Mouse (Mus musculus): ENCODE measurements around the gene Pdzph1. TPM values are rescaled to one million over a fixed set of nuclear protein-coding genes. Genes with fewer than 3 reads are reported as not detected.

Pdzph1 gene
- polyA plus RNA-seq, 1 experiment, result not detected

GRCm38 (mm10) chr17:59018666-59019065, 27.5 kb upstream of the Pdzph1 start:
- Histone ChIP-seq H3K79me3 (ENCODE audit: low read depth) (no peaks in the 10 kb centered on the region), H3K79me2 (ENCODE audit: control insufficient read depth, insufficient read depth) (no peaks in the 10 kb centered on the region), H3K4me3 (ENCODE audit: insufficient read depth, poor library complexity, severe bottlenecking) (no peak overlapping the region), H3ac (ENCODE audit: control insufficient read depth, insufficient read length, low read depth) (no peak overlapping the region), H3K36me3 (ENCODE audit: control insufficient read depth, insufficient read depth) (no peaks in the 10 kb centered on the region), H3K27me3 (ENCODE audit: control insufficient read depth, insufficient read depth, insufficient read length) (no peaks in the 10 kb centered on the region)
- no peak for TF ChIP-seq MYOD1 (IDR thresholded peaks at IDR 0.05; ENCODE audit: control insufficient read depth, insufficient read length, low read depth)
- no peak for TF ChIP-seq CTCF (IDR thresholded peaks at IDR 0.05; ENCODE audit: control insufficient read depth, insufficient read depth, insufficient read length)

GRCm38 (mm10) chr17:59013091-59013459, 21.9 kb upstream of the Pdzph1 start, which contains the start of gene Nudt12:
Gene Nudt12, minus strand, starts transcription at chr17:59013372.
- H3K36me3 ChIP-seq (ENCODE audit: control insufficient read depth, insufficient read depth), result no peaks in the 10 kb centered on the region
- H3K4me3 ChIP-seq (ENCODE audit: insufficient read depth, poor library complexity, severe bottlenecking), result peak within 1 kb of the TSS; percentile 18
- H3K79me3 ChIP-seq (ENCODE audit: low read depth), result no peaks in the 10 kb centered on the region
- TF ChIP-seq CEBPB (IDR thresholded peaks at IDR 0.05; ENCODE audit: low read depth) (no peak), MYOD1 (IDR thresholded peaks at IDR 0.05; ENCODE audit: control insufficient read depth, insufficient read length, low read depth) (no peak), MAX (IDR thresholded peaks at IDR 0.05) (no peak), MYOG (IDR thresholded peaks at IDR 0.05; ENCODE audit: control insufficient read depth, extremely low read depth, insufficient read length) (no peak), FOSL1 (IDR thresholded peaks at IDR 0.05; ENCODE audit: insufficient read depth, low read length, poor library complexity, severe bottlenecking) (no peak), CTCF (IDR thresholded peaks at IDR 0.05; ENCODE audit: control insufficient read depth, insufficient read depth, insufficient read length) (no peak), USF1 (IDR thresholded peaks at IDR 0.05; ENCODE audit: low read depth) (no peak)
- peak within 1 kb of the TSS; percentile 73 for H3ac ChIP-seq (ENCODE audit: control insufficient read depth, insufficient read length, low read depth)
- no peaks in the 10 kb centered on the region for H3K27me3 ChIP-seq (ENCODE audit: control insufficient read depth, insufficient read depth, insufficient read length)
- H3K79me2 ChIP-seq (ENCODE audit: control insufficient read depth, insufficient read depth), result no peaks in the 10 kb centered on the region

DNA sequence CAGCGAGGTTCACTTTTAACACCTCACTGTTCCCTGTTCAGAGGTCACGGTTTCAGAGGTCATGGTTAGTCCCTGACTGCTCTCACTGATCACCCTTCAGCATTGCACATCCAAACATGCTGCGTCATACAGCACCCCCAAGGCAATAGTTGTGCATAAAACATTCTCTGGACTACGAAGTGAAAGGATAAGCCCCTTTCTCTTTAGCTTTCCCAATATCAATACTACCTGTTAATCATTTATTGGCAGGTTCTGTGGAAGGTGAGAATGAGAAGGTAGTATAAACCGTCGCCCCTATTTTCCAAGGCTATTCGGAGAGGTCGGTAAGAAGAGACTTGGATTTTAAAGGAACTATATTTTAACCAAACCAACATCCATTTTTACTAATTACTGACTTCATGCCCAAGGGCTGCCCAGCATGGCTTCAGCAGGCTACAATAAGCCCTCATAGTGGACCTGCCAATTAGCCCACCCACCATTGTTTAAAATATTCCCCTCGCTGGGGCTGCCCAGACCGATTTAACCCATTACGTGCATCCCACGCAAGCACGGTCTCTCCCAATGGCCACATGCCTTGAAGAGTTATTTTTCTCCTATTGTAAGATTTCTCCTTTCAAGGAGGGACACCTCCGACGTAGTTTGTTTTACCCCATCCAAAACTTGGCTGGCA, 21.4 kb upstream of the Pdzph1 start:
- Histone ChIP-seq H3K27me3 (ENCODE audit: control insufficient read depth, insufficient read depth, insufficient read length) (no peaks in the 10 kb centered on the region), H3ac (ENCODE audit: control insufficient read depth, insufficient read length, low read depth) (peak overlapping the region; percentile 73), H3K79me3 (ENCODE audit: low read depth) (no peaks in the 10 kb centered on the region), H3K79me2 (ENCODE audit: control insufficient read depth, insufficient read depth) (no peaks in the 10 kb centered on the region), H3K36me3 (ENCODE audit: control insufficient read depth, insufficient read depth) (no peaks in the 10 kb centered on the region), H3K4me3 (ENCODE audit: insufficient read depth, poor library complexity, severe bottlenecking) (peak overlapping the region; percentile 18)
- no peak for TF ChIP-seq USF1 (IDR thresholded peaks at IDR 0.05; ENCODE audit: low read depth)
- no peak for TF ChIP-seq MYOG (IDR thresholded peaks at IDR 0.05; ENCODE audit: control insufficient read depth, extremely low read depth, insufficient read length)

- Histone ChIP-seq H3ac (ENCODE audit: control insufficient read depth, insufficient read length, low read depth) (no peak overlapping the region), H3K27me3 (ENCODE audit: control insufficient read depth, insufficient read depth, insufficient read length) (no peaks in the 10 kb centered on the region), H3K4me3 (ENCODE audit: insufficient read depth, poor library complexity, severe bottlenecking) (no peak overlapping the region), H3K79me2 (ENCODE audit: control insufficient read depth, insufficient read depth) (no peaks in the 10 kb centered on the region), H3K79me3 (ENCODE audit: low read depth) (no peaks in the 10 kb centered on the region), H3K36me3 (ENCODE audit: control insufficient read depth, insufficient read depth) (no peaks in the 10 kb centered on the region)
- no peak for TF ChIP-seq MAX (IDR thresholded peaks at IDR 0.05)
These were observed 20.6 kb upstream of the Pdzph1 start for GRCm38 (mm10) chr17:59011546-59012307.

GRCm38 (mm10) chr17:58973237-58973636, 17.9 kb downstream of the Pdzph1 start:
- H3K36me3 ChIP-seq (ENCODE audit: control insufficient read depth, insufficient read depth), result no peaks in the 10 kb centered on the region
- no peak overlapping the region for H3ac ChIP-seq (ENCODE audit: control insufficient read depth, insufficient read length, low read depth)
- no peaks in the 10 kb centered on the region for H3K27me3 ChIP-seq (ENCODE audit: control insufficient read depth, insufficient read depth, insufficient read length)
- no peaks in the 10 kb centered on the region for H3K79me3 ChIP-seq (ENCODE audit: low read depth)
- no peaks in the 10 kb centered on the region for H3K79me2 ChIP-seq (ENCODE audit: control insufficient read depth, insufficient read depth)
- H3K4me3 ChIP-seq (ENCODE audit: insufficient read depth, poor library complexity, severe bottlenecking), result no peak overlapping the region
- TF ChIP-seq USF1 (IDR thresholded peaks at IDR 0.05; ENCODE audit: low read depth), result no peak
- no peak for TF ChIP-seq MYOD1 (IDR thresholded peaks at IDR 0.05; ENCODE audit: control insufficient read depth, insufficient read length, low read depth)
- TF ChIP-seq CEBPB (IDR thresholded peaks at IDR 0.05; ENCODE audit: low read depth), result no peak
- no peak for TF ChIP-seq MYOG (IDR thresholded peaks at IDR 0.05; ENCODE audit: control insufficient read depth, extremely low read depth, insufficient read length)
- no peak for TF ChIP-seq FOSL1 (IDR thresholded peaks at IDR 0.05; ENCODE audit: insufficient read depth, low read length, poor library complexity, severe bottlenecking)

DNA sequence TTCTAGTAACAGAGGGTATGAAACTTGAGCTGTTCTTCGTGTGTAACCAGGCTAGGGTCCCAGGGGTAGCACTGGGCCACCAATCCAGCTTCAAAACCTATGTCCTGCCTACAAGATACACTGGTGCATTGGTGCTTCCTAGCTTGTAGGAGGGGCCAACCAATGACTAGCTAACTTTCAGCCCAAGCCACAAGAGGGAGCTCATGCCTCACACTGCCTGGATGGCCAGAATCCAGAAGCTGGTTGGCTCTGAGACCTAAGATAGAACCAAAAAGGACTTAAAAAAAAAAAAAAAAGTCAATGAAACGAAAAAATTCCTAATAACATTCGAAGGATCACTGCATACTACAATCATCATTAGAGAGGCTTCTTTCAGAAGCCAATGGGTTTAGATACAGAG, 31.3 kb downstream of the Pdzph1 start:
- TF ChIP-seq MYOD1 (IDR thresholded peaks at IDR 0.05; ENCODE audit: control insufficient read depth, insufficient read length, low read depth) (no peak), CTCF (IDR thresholded peaks at IDR 0.05; ENCODE audit: control insufficient read depth, insufficient read depth, insufficient read length) (no peak), CEBPB (IDR thresholded peaks at IDR 0.05; ENCODE audit: low read depth) (no peak), USF1 (IDR thresholded peaks at IDR 0.05; ENCODE audit: low read depth) (no peak), FOSL1 (IDR thresholded peaks at IDR 0.05; ENCODE audit: insufficient read depth, low read length, poor library complexity, severe bottlenecking) (no peak), MAX (IDR thresholded peaks at IDR 0.05) (no peak), MYOG (IDR thresholded peaks at IDR 0.05; ENCODE audit: control insufficient read depth, extremely low read depth, insufficient read length) (no peak)

More for the DNA sequence above, 31.3 kb downstream of the Pdzph1 start:
- H3K27me3 ChIP-seq (ENCODE audit: control insufficient read depth, insufficient read depth, insufficient read length), result no peaks in the 10 kb centered on the region
- no peaks in the 10 kb centered on the region for H3K36me3 ChIP-seq (ENCODE audit: control insufficient read depth, insufficient read depth)
- H3K79me3 ChIP-seq (ENCODE audit: low read depth), result no peaks in the 10 kb centered on the region
- H3ac ChIP-seq (ENCODE audit: control insufficient read depth, insufficient read length, low read depth), result no peak overlapping the region
- H3K4me3 ChIP-seq (ENCODE audit: insufficient read depth, poor library complexity, severe bottlenecking), result no peak overlapping the region
- no peaks in the 10 kb centered on the region for H3K79me2 ChIP-seq (ENCODE audit: control insufficient read depth, insufficient read depth)
